Mouse (Mus musculus) ES-E14 (cell line): ENCODE results near the gene Fscn2. TPM values are rescaled to one million over a fixed set of nuclear protein-coding genes. Genes with fewer than 3 reads are reported as not detected.

Experiments used
- DNase-seq: peaks from one replicate; pipeline ENCODE4 v3.0.0-alpha.2; 2013; ENCODE audit warnings: low read depth, low spot score
- H3K27ac ChIP-seq: 2 replicates; pipeline ENCODE4 v1.5.1; 2012; ENCODE audit warnings: low read depth, mild to moderate bottlenecking, low read length, moderate library complexity, mixed read lengths; ENCODE audit not compliant: poor library complexity, insufficient read depth, severe bottlenecking
- H3K36me3 ChIP-seq: 2 replicates; pipeline ENCODE4 v1.6.1; 2012; ENCODE audit warnings: mild to moderate bottlenecking, low read length, moderate library complexity, mixed read lengths; ENCODE audit not compliant: control insufficient read depth, poor library complexity, insufficient read depth, severe bottlenecking
- H3K4me1 ChIP-seq, 2 experiments: fragments of 150-350 bp in 1 of 2; sonication (generic) in 1 of 2; 2 replicates each; pipeline ENCODE4 v1.6.1; 2012; ENCODE audit warnings: low read length in 2 of 2, mild to moderate bottlenecking in 1 of 2, mixed read lengths in 1 of 2; ENCODE audit not compliant: control insufficient read depth in 2 of 2, insufficient read depth in 2 of 2, poor library complexity in 1 of 2
- H3K4me3 ChIP-seq, 2 experiments: fragments of 150-350 bp in 1 of 2; sonication (generic) in 1 of 2; 2 replicates each; pipeline ENCODE4 v1.5.1; 2012; ENCODE audit warnings: low read length in 2 of 2, low read depth in 1 of 2, mild to moderate bottlenecking in 1 of 2, mixed read lengths in 1 of 2; ENCODE audit not compliant: insufficient read depth in 1 of 2, poor library complexity in 1 of 2, severe bottlenecking in 1 of 2
- H3K9ac ChIP-seq: 2 replicates; pipeline ENCODE4 v1.6.1; 2012; ENCODE audit warnings: low read depth, mild to moderate bottlenecking, low read length, mixed read lengths; ENCODE audit not compliant: poor library complexity, insufficient read depth, severe bottlenecking
- H3K9me3 ChIP-seq: fragments of 150-350 bp; sonication (generic); 2 replicates; pipeline ENCODE4 v1.6.1; 2012; ENCODE audit warnings: low read depth, mild to moderate bottlenecking, low read length; ENCODE audit not compliant: control insufficient read depth, insufficient read depth
- CHD2 ChIP-seq: IDR thresholded peaks from 2 replicates; pipeline ENCODE4 v1.6.1; 2014; ENCODE audit warnings: mild to moderate bottlenecking, low read depth, low read length, inconsistent platforms
- HCFC1 ChIP-seq: IDR thresholded peaks from 2 replicates; pipeline ENCODE4 v1.6.1; 2012; ENCODE audit warnings: low read length, inconsistent platforms, borderline replicate concordance; ENCODE audit not compliant: insufficient read depth
- MAFK ChIP-seq: IDR thresholded peaks from 2 replicates; pipeline ENCODE4 v1.6.1; 2014; ENCODE audit warnings: mild to moderate bottlenecking, low read depth, low read length, inconsistent platforms; ENCODE audit not compliant: insufficient read depth
- ZC3H11A ChIP-seq: IDR thresholded peaks from 2 replicates; pipeline ENCODE4 v1.6.1; 2012; ENCODE audit warnings: low read depth, mild to moderate bottlenecking, inconsistent platforms, low read length, borderline replicate concordance
- ZNF384 ChIP-seq: IDR thresholded peaks from 2 replicates; pipeline ENCODE4 v1.6.1; 2012; ENCODE audit warnings: low read depth, low read length, inconsistent platforms
- in situ Hi-C, 2 experiments: fragments of 600-800 bp; cut with MboI; formaldehyde crosslinking; loops; one replicate each; pipeline ENCODE4 v1.15.1; 2025; ENCODE audit warnings: low sequenced_read_pairs in 2 of 2, inconsistent platforms in 1 of 2; ENCODE audit not compliant: unreplicated experiment in 2 of 2
- total RNA-seq: library from RNA; depleted of rRNA; stranded (reverse); fragments of 300-350 nt; gene quantifications from 2 replicates; pipeline ENCODE4 v1.2.3, GENCODE M21; 2012

Fscn2 gene
- total RNA-seq, 1 experiment = 0.31 TPM

- H3K36me3 ChIP-seq = no peaks in the 10 kb centered on the region
- no peak overlapping the region for H3K9ac ChIP-seq
- H3K9me3 ChIP-seq = no peaks in the 10 kb centered on the region
- no peak overlapping the region for H3K27ac ChIP-seq
- no peak for DNase-seq
- in situ Hi-C loops = no loop called here
- TF ChIP-seq MAFK = no peak
- no peak for TF ChIP-seq ZC3H11A
- no peak for TF ChIP-seq CHD2
- TF ChIP-seq ZNF384 = no peak
- no peak for TF ChIP-seq HCFC1
- H3K4me3 ChIP-seq = no peak overlapping the region
- peaks cover 4 to 30% of the 10 kb centered on the region in 2 experiments; a peak in 3 of 4 replicates for H3K4me1 ChIP-seq
Measured at GRCm38 (mm10) chr11:120355277-120356039, 5.9 kb upstream of the Fscn2 start.

GRCm38 (mm10) chr11:120356319-120356840 is 5.0 kb upstream of the Fscn2 start:
- DNase-seq = no peak
- H3K27ac ChIP-seq = no peak overlapping the region
- no peaks in the 10 kb centered on the region for H3K9me3 ChIP-seq
- H3K4me1 ChIP-seq = peaks cover 1 to 24% of the 10 kb centered on the region in 2 experiments; a peak in 3 of 4 replicates
- TF ChIP-seq MAFK (no peak), CHD2 (no peak), ZC3H11A (no peak), ZNF384 (no peak), HCFC1 (no peak)
- in situ Hi-C loops = no loop called here
- no peak overlapping the region for H3K9ac ChIP-seq
- no peak overlapping the region for H3K4me3 ChIP-seq
- no peaks in the 10 kb centered on the region for H3K36me3 ChIP-seq

GRCm38 (mm10) chr11:120356900-120357299 is 4.4 kb upstream of the Fscn2 start:
- H3K36me3 ChIP-seq = no peaks in the 10 kb centered on the region
- peaks cover 1 to 19% of the 10 kb centered on the region in 2 experiments; a peak in 2 of 4 replicates for H3K4me1 ChIP-seq
- H3K9me3 ChIP-seq = no peaks in the 10 kb centered on the region
- H3K4me3 ChIP-seq = no peak overlapping the region
- DNase-seq = no peak
- in situ Hi-C loops = no loop called here
- H3K9ac ChIP-seq = no peak overlapping the region
- TF ChIP-seq CHD2 (no peak), HCFC1 (no peak), MAFK (no peak), ZNF384 (no peak)
- H3K27ac ChIP-seq = no peak overlapping the region

GRCm38 (mm10) chr11:120357791-120358401 is 3.4 kb upstream of the Fscn2 start:
- no peak for DNase-seq
- Histone ChIP-seq H3K9me3 (no peaks in the 10 kb centered on the region), H3K27ac (no peak overlapping the region), H3K4me3 (no peak overlapping the region), H3K4me1 (peaks cover 1 to 16% of the 10 kb centered on the region in 2 experiments; a peak in 2 of 4 replicates), H3K9ac (no peak overlapping the region), H3K36me3 (no peaks in the 10 kb centered on the region)
- in situ Hi-C loops = no loop called here
- TF ChIP-seq HCFC1 (no peak), CHD2 (no peak), MAFK (no peak), ZNF384 (no peak), ZC3H11A (no peak)
